Mouse (Mus musculus): ENCODE results near the gene Rab24. TPM values are rescaled to one million over a fixed set of nuclear protein-coding genes. Genes with fewer than 3 reads are reported as not detected.

The Rab24 gene
- polyA plus RNA-seq (2015; fragmentation: Nextera tagmentation; extraction: Ambion mirVana), result 60.4 and 69.9 TPM in 2 replicates

DNA sequence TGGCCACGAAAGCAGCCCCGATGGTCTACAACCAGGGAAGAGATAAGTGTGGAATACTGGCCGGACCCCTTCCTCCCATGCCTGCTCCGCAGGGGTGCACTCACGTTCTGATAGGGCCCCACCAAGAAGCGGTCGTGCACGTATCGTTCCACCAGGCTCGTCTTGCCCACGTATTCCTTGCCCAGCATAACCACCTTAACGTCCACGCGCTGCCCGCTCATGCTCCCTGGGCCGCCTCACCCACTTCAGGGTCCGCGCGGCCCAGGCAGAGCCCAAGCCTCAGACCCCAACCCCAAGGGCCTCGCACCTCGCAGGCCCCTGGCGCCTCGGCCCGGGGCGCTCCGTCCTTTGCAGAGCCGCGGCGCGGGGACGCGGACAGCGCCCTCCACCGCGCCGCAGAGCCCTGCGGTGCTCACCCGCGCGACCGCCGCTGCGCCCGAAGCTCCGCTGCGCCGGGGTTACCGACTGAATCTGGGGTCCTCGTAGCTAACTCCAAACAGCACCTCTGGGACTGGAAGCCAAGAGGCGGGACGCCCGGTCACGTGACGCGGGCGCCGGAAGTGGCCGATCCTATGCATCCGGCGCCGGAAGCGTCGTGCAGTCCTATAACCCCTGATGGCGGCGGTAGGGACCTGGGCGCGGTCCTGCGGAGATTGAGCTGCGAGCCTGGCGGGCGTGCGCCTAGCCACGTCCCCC, at the start of gene Rab24:
TSS of gene Rab24 (minus strand) at position 513 of the 696 bp plus-strand sequence.
- Histone ChIP-seq H3K36me3 (ENCODE audit: insufficient read depth, low read length) (0 out of 2 replicates have a peak, but pooled peaks cover 15% of the 10 kb centered on the region), H3K27ac (ENCODE audit: low read length) (peak within 1 kb of the TSS; percentile 77), H3K4me2 (replicated peaks; ENCODE audit: low read depth, low read length) (peak within 1 kb of the TSS; percentile 86), H3K9me3 (ENCODE audit: low read length) (no peaks in the 10 kb centered on the region), H3K4me3 (ENCODE audit: low read depth, low read length) (peak within 1 kb of the TSS; percentile 85), H3K9ac (replicated peaks; ENCODE audit: low read depth) (peak within 1 kb of the TSS; percentile 90), H3K4me1 (ENCODE audit: insufficient read depth, low read depth, low read length) (peaks cover 10% of the 10 kb centered on the region; the same call in 1 of the 2 replicates), H3K27me3 (replicated peaks; ENCODE audit: insufficient read depth, low read length) (no peaks in the 10 kb centered on the region)
- peak; percentile 96 for ATAC-seq
- no peak for TF ChIP-seq EP300 (IDR thresholded peaks at IDR 0.05)
- TF ChIP-seq CTCF (IDR thresholded peaks at IDR 0.05), result no peak
- peak; percentile 94 for DNase-seq (ENCODE audit: low spot score)
- WGBS, result under 1% methylated on average over 71 of the region's 73 CpGs

- Histone ChIP-seq H3K27me3 (replicated peaks; ENCODE audit: insufficient read depth, low read length) (no peaks in the 10 kb centered on the region), H3K27ac (ENCODE audit: low read length) (no peak overlapping the region), H3K9ac (replicated peaks; ENCODE audit: low read depth) (no peak overlapping the region), H3K9me3 (ENCODE audit: low read length) (no peaks in the 10 kb centered on the region), H3K36me3 (ENCODE audit: insufficient read depth, low read length) (no peaks in the 10 kb centered on the region), H3K4me2 (replicated peaks; ENCODE audit: low read depth, low read length) (no peak overlapping the region), H3K4me1 (ENCODE audit: insufficient read depth, low read depth, low read length) (no peaks in the 10 kb centered on the region; the same call in 1 of the 2 replicates), H3K4me3 (ENCODE audit: low read depth, low read length) (no peak overlapping the region)
- DNase-seq (ENCODE audit: low spot score) (no peak), ATAC-seq (peak; percentile 13; the same call in 1 of the 2 replicates)
- no peak for TF ChIP-seq EP300 (IDR thresholded peaks at IDR 0.05)
- no peak for TF ChIP-seq CTCF (IDR thresholded peaks at IDR 0.05)
- 59% methylated on average over 8 of the region's 8 CpGs for WGBS
These were observed 49.4 kb upstream of the Rab24 start for GRCm38 (mm10) chr13:55371007-55371681.

DNA sequence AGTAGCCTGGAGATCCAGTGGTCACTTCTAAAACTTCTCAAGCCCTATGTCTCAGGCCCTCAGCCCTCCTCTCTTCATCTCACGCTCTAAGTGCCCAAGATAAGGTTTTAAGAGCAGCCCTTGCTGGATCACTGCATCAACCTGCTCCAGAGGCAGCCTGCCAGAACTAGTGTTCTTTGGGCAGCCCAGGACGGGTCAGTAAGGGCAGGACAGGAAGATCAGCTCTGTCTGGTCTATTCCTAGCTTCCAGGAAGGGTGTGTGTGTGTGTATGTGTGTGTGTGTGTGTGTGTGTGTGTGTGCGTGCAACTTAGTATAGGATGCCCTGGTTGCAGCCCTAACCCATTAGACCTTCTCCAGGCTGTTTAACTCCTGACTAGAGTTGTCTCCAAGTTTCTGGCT, 48.5 kb upstream of the Rab24 start:
- no peaks in the 10 kb centered on the region; the same call in 1 of the 2 replicates for H3K4me1 ChIP-seq (ENCODE audit: insufficient read depth, low read depth, low read length)
- DNase-seq (ENCODE audit: low spot score), result no peak
- H3K27me3 ChIP-seq (replicated peaks; ENCODE audit: insufficient read depth, low read length), result no peaks in the 10 kb centered on the region
- TF ChIP-seq EP300 (IDR thresholded peaks at IDR 0.05) (0 out of 2 replicates have a peak, but pooled peaks have one; percentile 3), CTCF (IDR thresholded peaks at IDR 0.05) (no peak)
- H3K4me2 ChIP-seq (replicated peaks; ENCODE audit: low read depth, low read length), result 0 out of 2 replicates have a peak overlapping the region, but pooled peaks have one; percentile 36
- no peaks in the 10 kb centered on the region for H3K9me3 ChIP-seq (ENCODE audit: low read length)
- 26% methylated on average over 3 of the region's 3 CpGs for WGBS
- no peaks in the 10 kb centered on the region for H3K36me3 ChIP-seq (ENCODE audit: insufficient read depth, low read length)
- peak overlapping the region; percentile 14; the same call in 1 of the 2 replicates for H3K27ac ChIP-seq (ENCODE audit: low read length)
- peak; percentile 68 for ATAC-seq
- H3K4me3 ChIP-seq (ENCODE audit: low read depth, low read length), result peak overlapping the region; percentile 12; the same call in 1 of the 2 replicates
- H3K9ac ChIP-seq (replicated peaks; ENCODE audit: low read depth), result no peak overlapping the region

GRCm38 (mm10) chr13:55369531-55370114, 47.9 kb upstream of the Rab24 start, which contains the start of gene Rgs14:
TSS of gene Rgs14 (plus strand) at chr13:55369732.
- 18% methylated on average over 10 of the region's 13 CpGs for WGBS
- H3K9me3 ChIP-seq (ENCODE audit: low read length), result no peaks in the 10 kb centered on the region
- ATAC-seq (peak; percentile 73), DNase-seq (ENCODE audit: low spot score) (peak; percentile 50)
- no peak within 1 kb of the TSS for H3K9ac ChIP-seq (replicated peaks; ENCODE audit: low read depth)
- no peaks in the 10 kb centered on the region; the same call in 1 of the 2 replicates for H3K4me1 ChIP-seq (ENCODE audit: insufficient read depth, low read depth, low read length)
- H3K4me2 ChIP-seq (replicated peaks; ENCODE audit: low read depth, low read length), result peak within 1 kb of the TSS; percentile 36; the same call in 1 of the 2 replicates
- TF ChIP-seq EP300 (IDR thresholded peaks at IDR 0.05) (no peak), CTCF (IDR thresholded peaks at IDR 0.05) (no peak)
- H3K27ac ChIP-seq (ENCODE audit: low read length), result peak within 1 kb of the TSS; percentile 38; the same call in 1 of the 2 replicates
- H3K4me3 ChIP-seq (ENCODE audit: low read depth, low read length), result peak within 1 kb of the TSS; percentile 12; the same call in 1 of the 2 replicates
- H3K36me3 ChIP-seq (ENCODE audit: insufficient read depth, low read length), result no peaks in the 10 kb centered on the region
- no peaks in the 10 kb centered on the region for H3K27me3 ChIP-seq (replicated peaks; ENCODE audit: insufficient read depth, low read length)

GRCm38 (mm10) chr13:55368401-55368800, 46.7 kb upstream of the Rab24 start:
- no peak for TF ChIP-seq CTCF (IDR thresholded peaks at IDR 0.05)
- Histone ChIP-seq H3K9me3 (ENCODE audit: low read length) (no peaks in the 10 kb centered on the region), H3K4me1 (ENCODE audit: insufficient read depth, low read depth, low read length) (no peaks in the 10 kb centered on the region; the same call in 1 of the 2 replicates), H3K4me2 (replicated peaks; ENCODE audit: low read depth, low read length) (no peak overlapping the region), H3K27ac (ENCODE audit: low read length) (no peak overlapping the region), H3K9ac (replicated peaks; ENCODE audit: low read depth) (no peak overlapping the region), H3K36me3 (ENCODE audit: insufficient read depth, low read length) (no peaks in the 10 kb centered on the region), H3K27me3 (replicated peaks; ENCODE audit: insufficient read depth, low read length) (no peaks in the 10 kb centered on the region), H3K4me3 (ENCODE audit: low read depth, low read length) (no peak overlapping the region)
- 68% methylated on average over 7 of the region's 7 CpGs for WGBS
- DNase-seq (ENCODE audit: low spot score), result no peak
- ATAC-seq, result no peak

Measured in lung, postnatal 0 days (tissue).